In genomic region chr19:5963883-5964562, GRCm38 (mm10) we compare ENCODE assay signal across 7 mouse cellular contexts. TPM values are rescaled to one million over a fixed set of nuclear protein-coding genes. Genes with fewer than 3 reads are reported as not detected.
DNase-seq lines count a peak whose midpoint lies in the region; ATAC-seq and TF ChIP-seq lines count a peak whose summit lies in the region.

Pola2 (minus strand) TSS chr19:5964202.

- peak within 1 kb of the TSS; percentile 75 for H3K9ac ChIP-seq in embryonic facial prominence, embryonic 11.5 days (replicated peaks; ENCODE audit: low read length)
- H3K9ac ChIP-seq in limb, embryonic 12.5 days (replicated peaks) = peak within 1 kb of the TSS; percentile 88
- H3K9ac ChIP-seq in midbrain, embryonic 15.5 days = peak within 1 kb of the TSS; percentile 66

- 0 out of 2 replicates have a peak within 1 kb of the TSS, but pooled peaks have one; percentile 7 for H3K27ac ChIP-seq in embryonic facial prominence, embryonic 11.5 days (replicated peaks; ENCODE audit: low read depth, low read length)
- peak within 1 kb of the TSS; percentile 27; the same call in 1 of the 2 replicates for H3K27ac ChIP-seq in kidney, adult 2 months (ENCODE audit: insufficient read depth, low read depth, low read length)
- H3K27ac ChIP-seq in limb, embryonic 12.5 days = peak within 1 kb of the TSS; percentile 78
- peak within 1 kb of the TSS; percentile 71 for H3K27ac ChIP-seq in midbrain, embryonic 15.5 days
- peak within 1 kb of the TSS; percentile 59 for H3K27ac ChIP-seq in spleen, adult 2 months (ENCODE audit: insufficient read depth, low read length)

- H3K9me3 ChIP-seq in embryonic facial prominence, embryonic 11.5 days (replicated peaks; ENCODE audit: control insufficient read depth, low read length) = no peaks in the 10 kb centered on the region
- no peaks in the 10 kb centered on the region for H3K9me3 ChIP-seq in limb, embryonic 12.5 days
- H3K9me3 ChIP-seq in midbrain, embryonic 15.5 days = no peaks in the 10 kb centered on the region

- H3K27me3 ChIP-seq in embryonic facial prominence, embryonic 11.5 days (ENCODE audit: control insufficient read depth, insufficient read depth, low read length) = no peaks in the 10 kb centered on the region
- H3K27me3 ChIP-seq in kidney, adult 2 months (replicated peaks; ENCODE audit: control insufficient read depth, insufficient read depth, low read length) = no peaks in the 10 kb centered on the region
- H3K27me3 ChIP-seq in limb, embryonic 12.5 days = no peaks in the 10 kb centered on the region
- H3K27me3 ChIP-seq in midbrain, embryonic 15.5 days (replicated peaks) = no peaks in the 10 kb centered on the region
- H3K27me3 ChIP-seq in spleen, adult 2 months (ENCODE audit: control insufficient read depth, insufficient read depth, low read length) = no peaks in the 10 kb centered on the region

- TF ChIP-seq CTCF in kidney, adult 2 months (conservative IDR thresholded peaks at IDR 0.05; ENCODE audit: insufficient read depth, insufficient read length, low read depth, low read length) = no peak
- no peak for TF ChIP-seq CTCF in spleen, adult 2 months (IDR thresholded peaks at IDR 0.05; ENCODE audit: extremely low read depth, insufficient read depth, insufficient read length, insufficient replicate concordance)

- under 1% methylated on average over 50 of the region's 50 CpGs for WGBS in embryonic facial prominence, embryonic 11.5 days
- under 1% methylated on average over 50 of the region's 50 CpGs for WGBS in kidney, adult 2 months
- WGBS in limb, embryonic 12.5 days = under 1% methylated on average over 50 of the region's 50 CpGs
- under 1% methylated on average over 50 of the region's 50 CpGs for WGBS in midbrain, embryonic 15.5 days
- WGBS in spleen, adult 2 months = under 1% methylated on average over 50 of the region's 50 CpGs

- ATAC-seq in embryonic facial prominence, embryonic 11.5 days (replicated peaks; ENCODE audit: insufficient number of reproducible peaks, low FRiP score, low TSS enrichment, low read depth) = peak; percentile 81
- peak; percentile 67 for ATAC-seq in limb, embryonic 12.5 days (ENCODE audit: insufficient number of reproducible peaks, insufficient read depth, low FRiP score, low TSS enrichment, low read depth)
- peak; percentile 91 for ATAC-seq in midbrain, embryonic 15.5 days (replicated peaks)

- DNase-seq in adrenal gland, postnatal 14 days = peak; percentile 94
- DNase-seq in embryonic facial prominence, embryonic 11.5 days (ENCODE audit: low spot score) = peak; percentile 95
- DNase-seq in heart, adult 18-20 months = peak; percentile 91 to 93
- peak; percentile 92 for DNase-seq in kidney, adult 2 months
- peak; percentile 73 to 87 for DNase-seq in spleen, adult 2 months (ENCODE audit: low read depth in 1 of 2, low spot score in 2 of 2)

- H3K36me3 ChIP-seq in embryonic facial prominence, embryonic 11.5 days (replicated peaks; ENCODE audit: control insufficient read depth, insufficient read depth, low read depth, low read length) = no peaks in the 10 kb centered on the region
- no peaks in the 10 kb centered on the region for H3K36me3 ChIP-seq in kidney, adult 2 months (ENCODE audit: control insufficient read depth, insufficient read depth, low read length)
- H3K36me3 ChIP-seq in limb, embryonic 12.5 days = peaks cover 26% of the 10 kb centered on the region
- no peaks in the 10 kb centered on the region for H3K36me3 ChIP-seq in midbrain, embryonic 15.5 days (replicated peaks)
- 0 out of 2 replicates have a peak, but pooled peaks cover 2% of the 10 kb centered on the region for H3K36me3 ChIP-seq in spleen, adult 2 months (ENCODE audit: control insufficient read depth, insufficient read depth, low read length)

- H3K4me1 ChIP-seq in embryonic facial prominence, embryonic 11.5 days (ENCODE audit: control insufficient read depth, insufficient read depth, low read length) = no peaks in the 10 kb centered on the region
- peaks cover 5% of the 10 kb centered on the region; the same call in 1 of the 2 replicates for H3K4me1 ChIP-seq in kidney, adult 2 months (ENCODE audit: control insufficient read depth, insufficient read depth, low read length)
- peaks cover 32% of the 10 kb centered on the region for H3K4me1 ChIP-seq in limb, embryonic 12.5 days (replicated peaks)
- peaks cover 25% of the 10 kb centered on the region for H3K4me1 ChIP-seq in midbrain, embryonic 15.5 days
- peaks cover 2% of the 10 kb centered on the region; the same call in 1 of the 2 replicates for H3K4me1 ChIP-seq in spleen, adult 2 months (ENCODE audit: control insufficient read depth, insufficient read depth, insufficient read length)

- no peak for TF ChIP-seq POLR2A in kidney, adult 2 months (IDR thresholded peaks at IDR 0.05; ENCODE audit: low read depth, low read length)
- TF ChIP-seq POLR2A in spleen, adult 2 months (IDR thresholded peaks at IDR 0.05; ENCODE audit: low read depth, low read length) = peak; percentile 11; the same call in 1 of the 2 replicates

- peak within 1 kb of the TSS; percentile 72 for H3K4me2 ChIP-seq in embryonic facial prominence, embryonic 11.5 days (ENCODE audit: low read depth, low read length)
- H3K4me2 ChIP-seq in limb, embryonic 12.5 days = peak within 1 kb of the TSS; percentile 81
- peak within 1 kb of the TSS; percentile 93 for H3K4me2 ChIP-seq in midbrain, embryonic 15.5 days

- H3K4me3 ChIP-seq in embryonic facial prominence, embryonic 11.5 days (ENCODE audit: low read depth, low read length) = peak within 1 kb of the TSS; percentile 66
- peak within 1 kb of the TSS; percentile 70 for H3K4me3 ChIP-seq in kidney, adult 2 months (ENCODE audit: insufficient read depth, low read depth, low read length)
- peak within 1 kb of the TSS; percentile 74 for H3K4me3 ChIP-seq in limb, embryonic 12.5 days (replicated peaks)
- H3K4me3 ChIP-seq in midbrain, embryonic 15.5 days = peak within 1 kb of the TSS; percentile 62
- H3K4me3 ChIP-seq in spleen, adult 2 months (ENCODE audit: extremely low read depth, insufficient read depth, insufficient read length) = peak within 1 kb of the TSS; percentile 68

RNA-seq across cellular contexts. Expression of gene Pola2, which starts in this region (rescaled TPM):
- 24.6 and 28.4 TPM in 2 replicates for total RNA-seq in adrenal gland, postnatal 14 days (2021)
- 91.0 and 97.6 TPM in 2 replicates for polyA plus RNA-seq in embryonic facial prominence, embryonic 11.5 days (2014; fragmentation: Nextera tagmentation; extraction: Ambion mirVana)
- total RNA-seq in heart, adult 18-20 months (2021) = 10 to 100 TPM in 1 of 2 experiments, 1 to 10 TPM in 1; 8.7 to 10.6 TPM
- 24.9 and 26.2 TPM in 2 replicates for polyA plus RNA-seq in kidney, adult 2 months (2012; rRNA removed)
- 91.5 and 91.9 TPM in 2 replicates for polyA plus RNA-seq in limb, embryonic 12.5 days (2016; fragmentation: Nextera tagmentation; extraction: Ambion mirVana)
- polyA plus RNA-seq in midbrain, embryonic 15.5 days (2015; fragmentation: Nextera tagmentation; extraction: Ambion mirVana) = 25.3 and 25.4 TPM in 2 replicates
- polyA plus RNA-seq in spleen, adult 2 months (2012; rRNA removed) = 40.5 and 48.0 TPM in 2 replicates

Comparison
In these comparisons a context has a peak if more than half of its experiments do, and no peak if none do; other contexts are left out.
1. Peak in every context shown above with its lines: DNase-seq, ATAC-seq, H3K4me3 ChIP-seq and H3K27ac ChIP-seq.
2. H3K27ac ChIP-seq: peak in every context shown above with its lines; median percentile 78 in limb, embryonic 12.5 days; 71 in midbrain, embryonic 15.5 days; 59 in spleen, adult 2 months; 27 in kidney, adult 2 months; 7 in embryonic facial prominence, embryonic 11.5 days.